Mouse (Mus musculus): Measurements from ENCODE around the gene Gm21256. TPM values are rescaled to one million over a fixed set of nuclear protein-coding genes. Genes with fewer than 3 reads are reported as not detected.
"Not testable (repeated sequence)": the region's sequence is repeated elsewhere in the genome, so short reads cannot be mapped to it uniquely, and the experiment has no call there.

Gene Gm21256
- not detected in 2 replicates for polyA plus RNA-seq (2015; fragmentation: Nextera tagmentation; extraction: Ambion mirVana)

GRCm38 (mm10) chrY:47450660-47451059, at the start of gene Gm21256:
Gene Gm21256, plus strand, starts transcription at chrY:47450960.
- H3K9me3 ChIP-seq; H3K4me2 ChIP-seq; H3K36me3 ChIP-seq; H3K9ac ChIP-seq; H3K4me3 ChIP-seq; H3K27me3 ChIP-seq; H3K4me1 ChIP-seq (replicated peaks); H3K27ac ChIP-seq; ATAC-seq (ENCODE audit: low FRiP score): not testable (repeated sequence)
- no CpG with 5 or more reads among the region's 7 CpGs for WGBS

Other genes starting within 250 kb of the Gm21256 start
- gene Gm21170, start 240.1 kb downstream of the Gm21256 start, polyA plus RNA-seq (2015; fragmentation: Nextera tagmentation; extraction: Ambion mirVana): not detected in 2 replicates

Measured in hindbrain, embryonic 13.5 days (tissue).